Mouse (Mus musculus): ENCODE data around the gene Sh3d19.
A peak's percentile ranks its signal among the peaks of the same experiment; 100 is the strongest.

Gene Sh3d19

DNA sequence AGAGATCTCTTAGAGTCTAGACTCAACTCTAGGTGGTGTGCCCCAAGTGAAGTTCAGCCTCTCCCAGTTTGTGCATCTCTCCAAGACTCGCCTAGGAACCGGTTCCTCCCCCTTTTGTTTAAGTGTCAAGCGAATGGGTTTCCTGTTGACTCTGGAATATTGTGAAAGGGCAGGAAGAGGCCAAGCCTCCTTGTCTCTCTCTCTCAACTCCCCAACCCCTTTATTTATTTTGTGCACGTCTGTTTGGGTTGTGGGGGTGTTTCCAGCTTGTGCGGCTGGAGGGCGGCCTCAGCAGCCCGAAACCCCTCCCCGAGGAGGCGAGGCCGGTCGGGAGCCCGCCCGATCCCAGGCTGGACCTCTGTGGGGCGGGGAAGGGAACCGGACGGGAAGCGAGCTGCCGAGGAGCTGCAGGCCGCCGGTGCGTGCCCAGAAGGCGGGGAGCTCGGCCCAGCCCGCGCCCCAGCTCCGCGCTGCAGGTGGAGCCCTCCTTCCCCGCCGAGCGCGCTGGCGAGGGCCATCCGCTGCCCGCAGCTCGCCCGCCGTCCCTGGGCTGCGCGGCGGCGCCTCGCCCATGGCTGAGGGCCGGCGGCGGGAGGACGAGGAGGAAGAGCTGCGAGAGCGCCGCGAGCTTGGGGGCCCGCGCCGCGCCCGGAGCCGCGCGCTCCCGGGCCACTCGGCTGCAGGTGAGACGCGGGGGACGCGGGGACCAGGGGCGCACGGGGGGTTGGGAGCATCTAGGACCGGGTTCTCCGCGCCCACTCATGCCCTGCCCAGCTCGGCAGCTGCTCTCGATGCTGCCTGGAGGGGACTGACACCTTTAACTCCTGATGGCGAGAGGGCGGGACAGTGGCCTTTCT lies at the start of gene Sh3d19:
Gene Sh3d19, plus strand, starts transcription at position 368 of the 857 bp plus-strand sequence.
- peak in 1 of 2 experiments; percentile 50 for DNase-seq (ENCODE audit: low spot score in 2 of 2)

- no peak for DNase-seq (ENCODE audit: low spot score in 2 of 2)
Measured at GRCm38 (mm10) chr3:85922331-85922730, 48.6 kb upstream of the Sh3d19 start.

DNA sequence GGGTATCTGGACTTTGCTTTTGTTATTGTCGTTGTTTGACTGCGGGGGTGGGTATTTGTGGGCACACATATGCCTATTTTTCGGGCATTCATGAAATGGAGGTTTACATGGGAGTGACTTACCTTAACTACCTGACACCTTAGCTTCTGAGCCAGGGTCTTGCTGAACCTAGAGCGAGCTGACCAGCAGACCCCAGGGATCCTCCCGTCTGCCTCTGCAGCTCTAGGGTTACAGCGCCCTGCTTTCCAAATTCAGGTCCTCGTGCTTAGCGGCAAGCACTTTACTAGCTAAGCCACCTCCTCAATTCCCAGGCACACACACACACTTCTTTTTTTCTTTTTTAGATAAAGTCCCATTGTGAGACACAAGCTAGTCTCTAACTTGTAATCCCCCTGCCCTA lies 47.6 kb upstream of the Sh3d19 start:
- DNase-seq (ENCODE audit: low spot score in 2 of 2): peak in 1 of 2 experiments; percentile 5

DNA sequence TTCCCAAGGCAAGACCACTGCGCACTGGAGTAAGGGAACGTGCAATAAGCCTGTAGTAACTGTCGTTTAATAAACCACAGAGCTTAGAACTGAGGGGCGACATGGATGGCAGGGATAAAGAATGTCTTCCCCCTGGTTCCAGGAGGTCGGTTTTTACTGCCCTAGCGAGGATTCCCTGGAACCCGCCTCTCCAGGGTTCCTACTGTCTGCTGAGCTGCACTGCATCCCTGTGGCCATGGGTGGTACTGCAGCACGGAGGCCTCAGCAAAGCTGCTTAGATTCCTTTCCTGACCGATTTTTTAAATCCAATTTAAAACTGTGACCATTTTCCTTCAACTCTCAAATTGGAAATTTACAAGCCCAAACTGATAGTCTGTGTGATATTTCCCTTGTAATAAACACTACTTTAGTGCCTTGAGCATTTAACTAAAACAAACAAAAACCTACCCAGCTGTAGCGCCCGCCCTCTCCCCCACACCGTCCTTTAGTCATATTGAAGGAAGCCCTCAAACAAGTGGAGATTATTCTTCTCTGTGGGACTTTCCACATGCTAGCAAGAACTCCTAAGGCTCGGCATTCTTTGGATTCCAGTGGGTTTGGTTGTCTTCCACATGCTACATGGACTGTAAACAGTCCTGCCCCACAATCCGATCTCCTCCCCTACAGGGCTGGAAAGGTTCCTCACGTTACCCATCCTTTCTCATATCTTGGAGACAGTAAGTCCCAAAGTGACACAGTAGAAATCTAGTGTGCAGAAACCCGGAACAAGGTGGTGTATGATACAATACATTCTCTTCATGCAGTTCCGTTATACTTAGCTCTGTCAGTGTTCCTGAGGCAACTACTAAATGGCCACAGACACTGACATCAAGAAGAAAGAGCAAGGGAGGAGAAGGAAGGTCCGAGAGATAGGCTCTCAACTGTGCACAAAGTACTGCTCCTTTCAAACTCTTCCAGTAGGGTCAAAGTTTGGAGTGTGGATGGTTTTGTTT lies 46.7 kb upstream of the Sh3d19 start:
- DNase-seq (ENCODE audit: low spot score in 2 of 2): peak in 1 of 2 experiments; percentile 86

DNA sequence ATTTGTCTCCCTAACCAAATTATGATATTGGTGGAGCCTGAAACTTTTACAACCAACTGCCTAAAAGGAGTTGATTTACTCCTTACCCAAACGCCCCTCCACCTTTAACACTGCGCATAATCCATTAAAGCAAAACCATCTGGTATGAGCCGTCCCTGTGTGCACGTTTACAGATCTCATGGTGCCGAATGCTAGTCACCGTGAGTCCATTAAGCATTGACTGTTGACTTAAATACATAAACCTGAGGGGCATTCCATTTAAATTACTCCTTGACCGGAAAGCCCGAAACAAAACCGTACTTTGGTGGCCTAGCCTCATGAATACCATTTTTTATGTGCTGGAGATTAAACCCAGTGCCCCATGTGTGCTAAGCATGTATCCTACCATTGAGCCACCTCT lies 43.6 kb upstream of the Sh3d19 start:
- no peak for DNase-seq (ENCODE audit: low spot score in 2 of 2)

DNA sequence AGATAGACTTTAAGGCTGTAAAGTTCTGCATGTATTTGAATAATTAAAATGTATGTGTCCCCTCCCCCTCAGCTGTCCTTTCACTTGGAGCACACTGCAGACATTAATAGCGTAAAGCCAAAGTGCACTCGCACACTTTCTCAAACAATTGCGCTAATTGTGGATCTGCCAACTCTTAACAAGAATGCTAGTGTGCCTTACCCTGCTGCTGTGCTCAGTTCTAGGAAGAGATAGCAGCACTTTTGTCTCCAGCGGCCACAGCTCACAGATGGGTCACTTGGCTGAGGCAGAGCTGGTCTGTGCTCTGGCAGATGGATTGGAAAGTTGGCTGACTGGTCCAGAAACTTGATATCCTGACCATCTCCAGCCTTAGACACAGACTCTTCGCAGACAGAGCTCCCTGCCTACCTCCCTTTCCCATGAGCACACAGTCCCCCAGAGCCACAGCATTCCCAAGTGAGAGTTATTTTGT lies 42.7 kb upstream of the Sh3d19 start:
- DNase-seq (ENCODE audit: low spot score in 2 of 2): peak; percentile 46 to 56

GRCm38 (mm10) chr3:85929711-85930110 lies 41.2 kb upstream of the Sh3d19 start:
- DNase-seq (ENCODE audit: low spot score in 2 of 2): no peak

GRCm38 (mm10) chr3:85930671-85931255 lies 40.1 kb upstream of the Sh3d19 start:
- no peak for DNase-seq (ENCODE audit: low spot score in 2 of 2)

- no peak for DNase-seq (ENCODE audit: low spot score in 2 of 2)
Measured at GRCm38 (mm10) chr3:85931859-85932258, 39.0 kb upstream of the Sh3d19 start.

DNA sequence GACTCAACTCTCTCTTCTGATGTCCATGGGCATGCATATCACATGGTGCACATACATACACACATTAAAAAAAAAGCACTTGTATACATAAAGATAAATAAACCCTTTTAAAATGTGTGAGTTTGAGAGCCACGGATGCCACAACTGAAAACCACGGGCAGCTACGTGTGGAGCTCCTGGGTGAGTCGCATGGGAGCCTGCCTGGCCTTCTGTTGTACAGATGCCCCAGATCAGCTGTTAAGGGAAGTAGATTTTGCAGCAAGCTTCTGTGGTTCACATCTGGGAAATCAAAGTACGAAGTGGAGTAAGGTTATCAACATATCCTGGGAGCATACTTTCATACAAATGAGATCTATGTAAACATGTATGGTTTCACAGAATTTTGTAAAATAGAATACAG lies 37.3 kb upstream of the Sh3d19 start:
- no peak for DNase-seq (ENCODE audit: low spot score in 2 of 2)

DNA sequence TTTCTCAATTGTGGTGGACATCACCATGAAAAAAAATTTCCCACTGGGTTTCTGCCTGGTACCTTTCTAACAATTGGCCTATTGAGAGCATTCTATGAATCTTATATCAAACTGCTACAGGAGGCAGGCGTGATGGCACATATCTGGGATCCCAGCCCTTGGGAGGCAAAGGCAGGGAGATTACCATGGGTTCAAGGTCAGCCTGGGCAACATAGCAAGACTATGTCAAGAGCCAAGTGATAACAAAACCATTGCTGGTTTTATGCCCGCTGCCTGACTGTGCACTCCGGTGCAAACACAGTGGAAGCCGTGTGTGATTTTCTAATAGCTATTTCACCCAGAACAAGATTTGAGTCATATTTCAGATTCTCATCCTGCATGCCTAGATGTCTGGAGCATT lies 20.0 kb upstream of the Sh3d19 start:
- no peak for DNase-seq (ENCODE audit: low spot score in 2 of 2)

GRCm38 (mm10) chr3:85952696-85953283 lies 18.1 kb upstream of the Sh3d19 start:
- DNase-seq (ENCODE audit: low spot score in 2 of 2): no peak

- no peak for DNase-seq (ENCODE audit: low spot score in 2 of 2)
Measured at GRCm38 (mm10) chr3:85955269-85955668, 15.6 kb upstream of the Sh3d19 start.

DNA sequence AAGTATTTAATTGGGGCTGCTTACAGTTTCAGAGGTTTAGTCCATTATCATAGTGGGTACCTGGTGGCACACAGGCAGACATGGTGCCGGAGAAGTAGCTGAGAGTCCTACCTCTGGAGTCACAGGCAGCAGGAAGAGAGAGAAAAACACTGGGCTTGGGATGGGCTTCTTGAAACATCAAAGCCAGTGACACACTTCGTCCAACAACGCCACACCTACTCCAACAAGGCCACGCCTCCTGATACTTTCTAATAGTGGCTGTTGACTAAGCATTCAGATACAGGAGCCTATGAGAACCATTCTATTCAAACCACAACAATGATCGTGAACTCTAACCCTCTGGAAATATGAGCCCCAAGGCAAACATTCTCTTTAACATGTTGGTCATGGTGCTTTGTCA lies 15.2 kb upstream of the Sh3d19 start:
- DNase-seq (ENCODE audit: low spot score in 2 of 2): no peak

DNA sequence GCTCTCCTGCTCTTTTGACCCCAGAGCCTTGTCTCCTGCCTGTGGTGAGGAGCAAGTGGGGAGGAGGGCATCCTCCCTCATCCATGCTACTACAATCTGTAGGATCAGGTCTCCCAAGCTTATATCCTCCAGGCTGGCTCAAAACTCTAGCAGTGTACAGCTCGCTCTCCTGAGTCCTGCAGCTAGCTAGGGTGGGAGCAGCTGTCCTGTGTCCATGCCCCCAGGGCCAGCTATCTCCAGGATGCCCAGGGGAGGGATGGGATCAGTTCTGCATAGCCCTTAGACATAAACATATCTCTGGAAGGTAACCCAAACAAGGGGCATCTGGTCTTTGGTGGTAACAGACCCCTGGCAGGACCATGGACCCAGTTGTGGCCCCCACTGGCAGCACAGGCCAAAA lies 11.2 kb upstream of the Sh3d19 start:
- DNase-seq (ENCODE audit: low spot score in 2 of 2): no peak

DNA sequence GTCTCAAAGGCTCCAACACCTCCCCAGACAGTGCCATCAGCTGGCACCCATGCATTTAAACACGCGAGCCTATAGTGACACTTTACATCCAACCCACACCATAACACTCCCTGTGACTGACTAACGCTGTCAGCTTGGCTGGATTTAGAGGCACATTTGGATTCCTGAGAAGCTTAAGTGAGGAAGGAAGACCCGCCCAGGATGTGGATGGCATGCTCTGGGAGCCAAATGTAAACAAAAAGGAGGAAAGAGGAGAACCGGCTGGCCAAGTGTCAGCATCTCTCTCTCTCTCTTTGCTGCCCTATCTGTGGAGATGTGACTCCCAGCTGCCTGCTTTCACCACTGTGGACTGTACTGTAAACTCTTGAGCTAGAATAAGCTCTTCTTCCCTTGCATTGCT lies 9.8 kb upstream of the Sh3d19 start:
- peak in 1 of 2 experiments; percentile 20 for DNase-seq (ENCODE audit: low spot score in 2 of 2)

GRCm38 (mm10) chr3:85965479-85965878 lies 5.4 kb upstream of the Sh3d19 start:
- no peak for DNase-seq (ENCODE audit: low spot score in 2 of 2)

DNA sequence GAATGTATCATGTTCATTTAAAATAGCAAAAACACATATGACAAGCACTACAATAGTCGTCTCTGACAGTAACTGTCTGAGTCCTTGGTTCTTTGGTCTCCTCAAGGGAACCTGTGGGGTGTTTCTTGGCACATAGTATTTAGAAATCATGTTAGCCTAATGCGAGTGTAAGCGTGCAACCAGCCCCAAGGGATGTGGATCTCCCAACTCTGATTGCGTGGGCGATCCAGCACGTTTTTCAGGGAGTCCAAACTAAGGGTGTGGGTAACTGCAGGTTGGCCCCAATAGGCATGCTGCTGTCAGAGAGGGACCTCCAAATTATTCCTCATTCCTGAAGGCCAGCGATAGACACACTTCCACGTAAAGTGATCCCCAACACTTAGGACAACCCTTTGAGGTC lies 1.9 kb upstream of the Sh3d19 start:
- no peak for DNase-seq (ENCODE audit: low spot score in 2 of 2)

- no peak for DNase-seq (ENCODE audit: low spot score in 2 of 2)
Measured at GRCm38 (mm10) chr3:85971599-85971975, 678 bp downstream of the Sh3d19 start.

DNA sequence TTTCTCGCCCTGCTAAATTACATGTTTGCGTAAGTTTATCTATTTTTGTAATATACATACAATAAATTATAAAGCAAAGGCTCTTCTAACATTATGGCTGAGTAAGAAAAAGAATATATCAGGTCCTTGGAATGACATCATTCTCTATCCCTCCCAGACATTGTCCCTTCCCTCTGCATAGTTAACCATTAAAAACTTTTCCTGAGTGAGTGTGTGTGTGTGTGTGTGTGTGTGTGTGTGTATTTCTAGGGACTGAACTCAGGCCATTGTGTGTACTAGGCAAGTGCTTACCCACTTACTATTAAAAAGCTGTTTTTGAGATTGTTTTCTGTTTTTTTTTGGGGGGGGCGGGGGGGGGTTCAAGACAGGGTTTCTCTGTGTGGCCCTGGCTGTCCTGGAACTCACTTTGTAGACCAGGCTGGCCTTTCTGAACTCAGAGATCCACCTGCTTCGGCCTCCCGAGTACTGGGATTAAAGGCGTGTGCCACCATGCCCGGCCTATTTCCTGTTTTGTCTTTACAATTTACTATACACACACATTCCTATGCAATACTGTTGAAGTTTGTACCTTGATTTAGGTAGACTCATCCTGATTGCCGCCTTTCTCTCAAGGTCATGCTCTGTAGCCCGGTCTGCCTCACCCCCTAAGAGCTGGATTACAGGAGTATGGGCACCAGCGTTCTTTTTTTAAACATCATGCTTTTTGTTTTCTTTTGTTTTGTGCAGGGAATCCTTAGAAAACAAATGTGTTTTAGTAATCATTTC lies 2.6 kb downstream of the Sh3d19 start:
- DNase-seq (ENCODE audit: low spot score in 2 of 2): no peak

DNA sequence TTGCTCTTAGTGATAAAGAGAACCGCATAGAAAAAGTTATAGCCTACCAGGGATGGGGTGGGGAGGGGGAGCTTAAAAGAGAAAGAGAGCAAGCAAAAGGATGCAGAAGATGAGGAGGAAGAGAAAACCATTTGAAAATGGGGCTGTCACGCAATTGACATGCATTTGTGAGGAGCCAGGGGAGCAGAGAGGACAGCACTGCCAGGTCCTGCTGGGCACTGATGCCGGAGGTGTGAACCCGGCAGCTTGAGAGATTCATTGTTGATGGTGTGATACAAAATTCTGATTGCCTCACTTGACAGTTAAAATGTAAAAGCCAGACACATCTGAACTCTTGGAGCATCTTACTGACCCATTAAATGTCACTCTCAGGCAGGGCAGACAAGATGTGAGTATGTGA lies 3.5 kb downstream of the Sh3d19 start:
- DNase-seq (ENCODE audit: low spot score in 2 of 2): no peak
